In the genomic region with DNA sequence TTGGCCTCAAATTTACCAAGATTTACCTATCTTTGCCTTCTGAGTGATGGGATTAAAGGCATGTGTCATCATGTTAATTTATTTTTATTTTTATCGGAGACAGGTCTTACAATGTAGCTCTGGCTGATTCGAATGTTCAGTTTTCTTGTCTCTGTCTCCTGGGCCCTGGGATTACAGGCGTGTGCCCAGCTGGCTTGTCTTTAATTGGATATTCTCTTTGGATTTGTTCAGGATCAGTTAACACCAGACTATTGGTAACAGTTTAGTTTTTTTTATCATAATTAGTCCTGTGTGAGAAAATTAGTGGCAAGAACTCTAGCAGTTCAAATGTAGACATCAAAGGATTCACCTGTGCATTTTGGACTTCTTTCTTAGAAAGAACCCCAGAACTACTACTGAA, we compare ENCODE assay signal across 10 mouse cellular contexts. TPM values are rescaled to one million over a fixed set of nuclear protein-coding genes. Genes with fewer than 3 reads are reported as not detected.
A peak's percentile ranks its signal among the peaks of the same experiment; 100 is the strongest.
DNase-seq lines count a peak whose midpoint lies in the region; ATAC-seq and TF ChIP-seq lines count a peak whose summit lies in the region.
"Had no signal": no experiment of that assay in that cellular context is flagged by ENCODE, and none has a peak within 500 bp of the region (broad histone marks: within the 10 kb centered on the region; RNA-seq: fewer than 3 reads in every experiment).

No protein-coding gene starts in this region.

- peaks cover 13% of the 10 kb centered on the region for H3K4me1 ChIP-seq in neural tube, embryonic 11.5 days (ENCODE audit: control insufficient read depth, insufficient read depth, low read length)
- peaks cover 12% of the 10 kb centered on the region for H3K4me1 ChIP-seq in neural tube, embryonic 15.5 days
- H3K4me1 ChIP-seq: stomach, embryonic 15.5 days had no signal

- intact Hi-C loops in gastrocnemius, adult 2 months (cut with DNase I): loop anchor here (5.0 kb wide), 1 partner anchor 370 kb away; no protein-coding TSS in a partner anchor
- intact Hi-C loops in gastrocnemius, postnatal 36 days (cut with DNase I): no loop called here

- no peak overlapping the region for H3K4me2 ChIP-seq in neural tube, embryonic 11.5 days (ENCODE audit: low read depth)
- H3K4me2 ChIP-seq in neural tube, embryonic 15.5 days: no peak overlapping the region

- DNase-seq in gastrocnemius, adult 2 months: no peak
- DNase-seq in gastrocnemius, postnatal 36 days: no peak
- peak; percentile 71 for DNase-seq in kidney, adult 9 months
- DNase-seq in kidney, adult 18-20 months: no peak
- no peak for DNase-seq in neural tube, embryonic 11.5 days (ENCODE audit: low spot score)
- peak; percentile 43 for DNase-seq in retina, embryonic 14.5 days (ENCODE audit: low spot score)
- DNase-seq in gastrocnemius, adult 8-10 months (ENCODE audit: low spot score in 2 of 2): no peak

- 66% methylated on average over 3 of the region's 3 CpGs for WGBS in neural tube, embryonic 11.5 days
- WGBS in neural tube, embryonic 15.5 days: 40% methylated on average over 3 of the region's 3 CpGs

- TF ChIP-seq CTCF in gastrocnemius, adult 2 months (IDR thresholded peaks at IDR 0.05): no peak

- H3K27ac ChIP-seq in gastrocnemius, adult 2 months: peak overlapping the region; percentile 63
- 0 out of 2 replicates have a peak overlapping the region, but pooled peaks have one; percentile 14 for H3K27ac ChIP-seq in neural tube, embryonic 11.5 days (ENCODE audit: low read depth, low read length)
- H3K27ac ChIP-seq in neural tube, embryonic 15.5 days (replicated peaks): no peak overlapping the region
- H3K27ac ChIP-seq: hindbrain, embryonic 15.5 days; stomach, embryonic 15.5 days had no signal

- no peak for ATAC-seq in neural tube, embryonic 11.5 days (ENCODE audit: insufficient read depth, low FRiP score, low TSS enrichment)
- ATAC-seq in neural tube, embryonic 15.5 days (ENCODE audit: low FRiP score): no peak

- no peak overlapping the region for H3K9ac ChIP-seq in neural tube, embryonic 11.5 days (ENCODE audit: low read length)
- H3K9ac ChIP-seq in neural tube, embryonic 15.5 days (replicated peaks): no peak overlapping the region
- H3K9ac ChIP-seq: hindbrain, embryonic 15.5 days; stomach, embryonic 15.5 days had no signal

- no peaks in the 10 kb centered on the region for H3K27me3 ChIP-seq in neural tube, embryonic 11.5 days (ENCODE audit: control insufficient read depth, insufficient read depth, low read length)
- no peaks in the 10 kb centered on the region for H3K27me3 ChIP-seq in neural tube, embryonic 15.5 days (replicated peaks)
- H3K27me3 ChIP-seq: hindbrain, embryonic 15.5 days; stomach, embryonic 15.5 days had no signal

- H3K9me3 ChIP-seq in neural tube, embryonic 11.5 days (ENCODE audit: control insufficient read depth, low read length): no peaks in the 10 kb centered on the region
- no peaks in the 10 kb centered on the region for H3K9me3 ChIP-seq in neural tube, embryonic 15.5 days (replicated peaks)
- H3K9me3 ChIP-seq: hindbrain, embryonic 15.5 days; stomach, embryonic 15.5 days had no signal

- peak overlapping the region; percentile 65; the same call in 1 of the 2 replicates for H3K4me3 ChIP-seq in gastrocnemius, adult 2 months
- no peak overlapping the region for H3K4me3 ChIP-seq in neural tube, embryonic 11.5 days (ENCODE audit: low read depth, low read length)
- no peak overlapping the region for H3K4me3 ChIP-seq in neural tube, embryonic 15.5 days (replicated peaks)

- no peaks in the 10 kb centered on the region for H3K36me3 ChIP-seq in neural tube, embryonic 11.5 days (ENCODE audit: control insufficient read depth, insufficient read depth, low read length)
- H3K36me3 ChIP-seq in neural tube, embryonic 15.5 days: no peaks in the 10 kb centered on the region
- H3K36me3 ChIP-seq: hindbrain, embryonic 15.5 days; stomach, embryonic 15.5 days had no signal

RNA-seq across cellular contexts. Expression of gene Cryzl2, which starts 0.6 kb away (rescaled TPM):
- under 1 TPM; 0.33 to 0.45 TPM for total RNA-seq in gastrocnemius, adult 2 months (2021)
- total RNA-seq in gastrocnemius, postnatal 36 days (2021): under 1 TPM; 0.20 to 0.57 TPM
- polyA plus RNA-seq in neural tube, embryonic 11.5 days (2014; fragmentation: Nextera tagmentation; extraction: Ambion mirVana): 7.4 and 7.5 TPM in 2 replicates
- 6.5 and 8.6 TPM in 2 replicates for polyA plus RNA-seq in neural tube, embryonic 15.5 days (2015; fragmentation: Nextera tagmentation; extraction: Ambion mirVana)
- under 1 TPM; 0.36 to 0.88 (median 0.70) TPM for total RNA-seq in gastrocnemius, adult 8-10 months (2022)

RNA-seq across cellular contexts. Expression of gene Rasal2, which starts 45.4 kb away (rescaled TPM):
- 1 to 10 TPM; 6.4 to 7.4 TPM for total RNA-seq in gastrocnemius, adult 2 months (2021)
- 1 to 10 TPM; 5.4 to 9.0 TPM for total RNA-seq in gastrocnemius, postnatal 36 days (2021)
- 18.1 and 19.8 TPM in 2 replicates for polyA plus RNA-seq in neural tube, embryonic 11.5 days (2014; fragmentation: Nextera tagmentation; extraction: Ambion mirVana)
- 34.2 and 39.1 TPM in 2 replicates for polyA plus RNA-seq in neural tube, embryonic 15.5 days (2015; fragmentation: Nextera tagmentation; extraction: Ambion mirVana)
- total RNA-seq in gastrocnemius, adult 8-10 months (2022): 1 to 10 TPM; 4.0 to 6.1 (median 5.1) TPM

RNA-seq across cellular contexts. Expression of gene Sec16b, which starts 48.7 kb away (rescaled TPM):
- 1 to 10 TPM in 1 of 2 experiments, under 1 TPM in 1; 0.66 to 1.1 TPM for total RNA-seq in gastrocnemius, adult 2 months (2021)
- 1 to 10 TPM; 1.1 to 1.6 TPM for total RNA-seq in gastrocnemius, postnatal 36 days (2021)
- polyA plus RNA-seq in neural tube, embryonic 11.5 days (2014; fragmentation: Nextera tagmentation; extraction: Ambion mirVana): 2.1 and 2.4 TPM in 2 replicates
- polyA plus RNA-seq in neural tube, embryonic 15.5 days (2015; fragmentation: Nextera tagmentation; extraction: Ambion mirVana): 0.45 and 1.5 TPM in 2 replicates
- total RNA-seq in gastrocnemius, adult 8-10 months (2022): under 1 TPM; 0.29 to 0.79 (median 0.44) TPM

Comparison
In these comparisons a context has a peak if more than half of its experiments do, and no peak if none do; other contexts are left out.
1. DNase-seq: peak in kidney, adult 9 months (single experiment) and retina, embryonic 14.5 days (single experiment); none in gastrocnemius, adult 2 months (single experiment), gastrocnemius, postnatal 36 days (0 of 2), kidney, adult 18-20 months (single experiment), neural tube, embryonic 11.5 days (single experiment) and gastrocnemius, adult 8-10 months (0 of 2).